Mouse (Mus musculus) lung, postnatal 0 days (tissue): ENCODE measurements around the gene Ciart.

Experiments used
- CTCF ChIP-seq: IDR thresholded peaks from 2 replicates; pipeline ENCODE4 v1.5.1; 2016; ENCODE audit warnings: antibody characterized with exemption, mild to moderate bottlenecking
- EP300 ChIP-seq: IDR thresholded peaks from 2 replicates; pipeline ENCODE4 v1.6.1; 2016; ENCODE audit warnings: antibody characterized with exemption, mild to moderate bottlenecking, control low read depth

DNA sequence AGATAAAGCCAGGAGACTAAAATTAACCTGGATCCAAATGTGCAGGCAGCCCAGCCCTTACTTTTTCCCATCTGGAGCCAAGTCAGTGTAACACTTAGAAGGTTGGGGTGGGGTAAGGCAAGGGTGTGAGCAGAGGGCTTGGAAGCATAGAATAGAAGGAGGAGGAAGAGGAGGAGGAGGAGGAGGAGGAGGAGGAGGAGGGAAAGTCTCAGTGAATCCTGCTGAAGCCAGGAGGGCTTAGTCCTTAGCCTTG, 20.2 kb upstream of the Ciart start:
- no peak for TF ChIP-seq CTCF
- no peak for TF ChIP-seq EP300
